ENCODE assay signal across 8 mouse cellular contexts in the genomic region with DNA sequence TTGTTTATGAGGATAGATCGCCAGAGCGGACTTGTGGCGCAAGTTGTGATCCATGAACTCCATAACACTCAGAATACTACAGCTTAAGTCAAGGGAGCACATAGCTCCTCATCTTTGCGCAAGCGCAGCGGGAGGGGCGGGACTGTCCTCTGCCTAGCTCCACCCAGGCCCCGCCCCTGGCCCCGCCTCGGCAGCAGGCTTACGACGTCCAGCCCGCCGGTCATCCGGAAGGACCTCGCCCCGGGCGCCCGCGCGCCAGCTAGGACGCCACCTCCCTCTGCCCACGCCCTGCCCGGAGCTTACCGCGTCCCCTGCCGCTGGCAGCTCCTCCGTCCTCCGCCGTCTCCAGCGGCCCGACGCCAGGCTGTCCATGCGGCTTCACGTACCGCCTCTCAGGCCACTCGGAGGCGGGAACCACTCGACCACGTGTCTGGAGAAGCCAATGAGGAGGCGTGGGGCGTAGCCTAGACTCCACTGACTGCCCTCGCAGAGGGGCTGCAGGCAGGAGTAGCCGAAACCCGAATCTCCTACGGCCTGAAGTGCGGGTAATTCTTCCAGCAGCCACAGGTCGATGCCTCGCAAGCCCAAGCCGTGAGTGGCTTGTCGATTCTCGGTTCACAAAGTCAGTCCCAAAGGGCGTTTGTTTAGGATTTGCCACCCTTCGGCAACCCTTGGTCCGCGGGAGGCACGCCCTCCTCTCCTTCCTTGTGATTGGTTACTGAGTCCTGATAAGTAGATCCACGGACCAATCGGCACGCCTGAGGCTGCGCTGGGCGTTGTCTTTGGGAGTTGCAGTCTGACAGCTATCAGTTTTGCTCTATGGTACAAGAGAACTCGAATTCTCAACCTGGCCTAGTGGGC. TPM values are rescaled to one million over a fixed set of nuclear protein-coding genes. Genes with fewer than 3 reads are reported as not detected.
A peak's percentile ranks its signal among the peaks of the same experiment; 100 is the strongest.
DNase-seq lines count a peak whose midpoint lies in the region; ATAC-seq and TF ChIP-seq lines count a peak whose summit lies in the region.

Gene 9430038I01Rik, minus strand, starts transcription at position 426 of the 861 bp plus-strand sequence.

- no peak for TF ChIP-seq POLR2A in ES-Bruce4 (IDR thresholded peaks at IDR 0.05; ENCODE audit: insufficient read depth, low read length)

- H3K9ac ChIP-seq in ES-Bruce4 (ENCODE audit: low read depth, poor library complexity, severe bottlenecking) = peak within 1 kb of the TSS; percentile 83
- peak within 1 kb of the TSS; percentile 68 for H3K9ac ChIP-seq in forebrain, embryonic 13.5 days
- peak within 1 kb of the TSS; percentile 80 for H3K9ac ChIP-seq in liver, postnatal 0 days (replicated peaks)
- H3K9ac ChIP-seq in neural tube, embryonic 14.5 days (replicated peaks; ENCODE audit: low read depth, low read length) = peak within 1 kb of the TSS; percentile 66

- H3K4me1 ChIP-seq in ES-Bruce4 (ENCODE audit: control insufficient read depth, insufficient read depth, low read length) = no peaks in the 10 kb centered on the region
- H3K4me1 ChIP-seq in forebrain, embryonic 13.5 days = peaks cover 7% of the 10 kb centered on the region
- peaks cover 21% of the 10 kb centered on the region for H3K4me1 ChIP-seq in liver, postnatal 0 days (ENCODE audit: insufficient read depth)
- H3K4me1 ChIP-seq in neural tube, embryonic 14.5 days (ENCODE audit: control insufficient read depth, insufficient read depth, low read length) = no peaks in the 10 kb centered on the region

- no peaks in the 10 kb centered on the region for H3K36me3 ChIP-seq in ES-Bruce4 (ENCODE audit: control insufficient read depth, insufficient read depth, low read length, poor library complexity, severe bottlenecking)
- H3K36me3 ChIP-seq in forebrain, embryonic 13.5 days (ENCODE audit: poor library complexity, severe bottlenecking) = no peaks in the 10 kb centered on the region
- H3K36me3 ChIP-seq in liver, postnatal 0 days (replicated peaks; ENCODE audit: insufficient read depth, low read length) = no peaks in the 10 kb centered on the region
- H3K36me3 ChIP-seq in neural tube, embryonic 14.5 days (ENCODE audit: control insufficient read depth, insufficient read depth, low read length) = no peaks in the 10 kb centered on the region

- H3K4me2 ChIP-seq in forebrain, embryonic 13.5 days = peak within 1 kb of the TSS; percentile 69
- H3K4me2 ChIP-seq in liver, postnatal 0 days (ENCODE audit: low read depth, low read length) = peak within 1 kb of the TSS; percentile 79
- H3K4me2 ChIP-seq in neural tube, embryonic 14.5 days (ENCODE audit: low read depth, low read length) = peak within 1 kb of the TSS; percentile 60

- no peak for TF ChIP-seq EP300 in ES-Bruce4 (IDR thresholded peaks at IDR 0.05; ENCODE audit: insufficient read depth, low read depth, low read length)
- TF ChIP-seq EP300 in liver, postnatal 0 days (IDR thresholded peaks at IDR 0.05; ENCODE audit: low read depth) = no peak

- peak within 1 kb of the TSS; percentile 20; the same call in 1 of the 2 replicates for H3K27ac ChIP-seq in ES-Bruce4 (ENCODE audit: insufficient read depth, low read length)
- peak within 1 kb of the TSS; percentile 79; the same call in 1 of the 2 replicates for H3K27ac ChIP-seq in forebrain, embryonic 13.5 days
- H3K27ac ChIP-seq in liver, postnatal 0 days (ENCODE audit: low read depth) = peak within 1 kb of the TSS; percentile 96
- peak within 1 kb of the TSS; percentile 87 for H3K27ac ChIP-seq in neural tube, embryonic 14.5 days (ENCODE audit: low read depth, low read length)

- no peak for TF ChIP-seq CTCF in ES-Bruce4 (IDR thresholded peaks at IDR 0.05; ENCODE audit: low read depth, low read length)
- TF ChIP-seq CTCF in liver, postnatal 0 days (IDR thresholded peaks at IDR 0.05; ENCODE audit: low read depth) = no peak

- peak; percentile 99 for ATAC-seq in cerebellum, adult (ENCODE audit: insufficient number of reproducible peaks, low FRiP score, low TSS enrichment)
- peak; percentile 99 for ATAC-seq in forebrain, embryonic 13.5 days
- peak; percentile 97 for ATAC-seq in liver, postnatal 0 days
- ATAC-seq in neural tube, embryonic 14.5 days (ENCODE audit: low read depth) = peak; percentile 100

- under 1% methylated on average over 63 of the region's 63 CpGs for WGBS in forebrain, embryonic 13.5 days
- under 1% methylated on average over 63 of the region's 63 CpGs for WGBS in large intestine, adult 2 months
- WGBS in liver, postnatal 0 days (ENCODE audit: insufficient replicate concordance) = under 1% methylated on average over 56 of the region's 63 CpGs
- WGBS in neural tube, embryonic 14.5 days = under 1% methylated on average over 61 of the region's 63 CpGs

- no peaks in the 10 kb centered on the region for H3K27me3 ChIP-seq in ES-Bruce4 (ENCODE audit: control insufficient read depth, insufficient read depth, low read length, poor library complexity, severe bottlenecking)
- H3K27me3 ChIP-seq in forebrain, embryonic 13.5 days = no peaks in the 10 kb centered on the region
- no peaks in the 10 kb centered on the region for H3K27me3 ChIP-seq in liver, postnatal 0 days (ENCODE audit: insufficient read depth, low read length)
- no peaks in the 10 kb centered on the region for H3K27me3 ChIP-seq in neural tube, embryonic 14.5 days (ENCODE audit: control insufficient read depth, insufficient read depth, low read length)

- H3K4me3 ChIP-seq in ES-Bruce4 (ENCODE audit: low read depth, low read length) = peak within 1 kb of the TSS; percentile 97
- H3K4me3 ChIP-seq in forebrain, embryonic 13.5 days = peak within 1 kb of the TSS; percentile 74
- peak within 1 kb of the TSS; percentile 59 for H3K4me3 ChIP-seq in liver, postnatal 0 days (ENCODE audit: low read depth, low read length)
- peak within 1 kb of the TSS; percentile 80 for H3K4me3 ChIP-seq in neural tube, embryonic 14.5 days (ENCODE audit: low read depth, low read length)

- intact Hi-C loops in heart, postnatal 10 days (cut with DNase I) = loop anchor here (1.0 kb wide), 1 partner anchor 28 kb away; no protein-coding TSS in a partner anchor

- peak; percentile 98 for DNase-seq in heart, postnatal 10 days
- peak; percentile 95 for DNase-seq in large intestine, adult 2 months (ENCODE audit: low read depth, low spot score)
- DNase-seq in liver, postnatal 0 days = peak; percentile 97
- peak; percentile 99 for DNase-seq in testis, postnatal 10 days (ENCODE audit: low spot score)

- no peaks in the 10 kb centered on the region for H3K9me3 ChIP-seq in ES-Bruce4 (replicated peaks; ENCODE audit: control insufficient read depth, insufficient read depth, low read length, poor library complexity, severe bottlenecking)
- H3K9me3 ChIP-seq in forebrain, embryonic 13.5 days (replicated peaks) = no peaks in the 10 kb centered on the region
- H3K9me3 ChIP-seq in liver, postnatal 0 days (ENCODE audit: low read length) = no peaks in the 10 kb centered on the region
- H3K9me3 ChIP-seq in neural tube, embryonic 14.5 days (ENCODE audit: control insufficient read depth, low read length) = no peaks in the 10 kb centered on the region

RNA-seq across cellular contexts. Expression of gene 9430038I01Rik, which starts in this region (rescaled TPM):
- polyA plus RNA-seq in ES-Bruce4 (2011; ENCODE audit: insufficient read depth, insufficient read length, low read depth, missing spikeins) = 11.8 and 11.9 TPM in 2 replicates
- 12.8 and 13.4 TPM in 2 replicates for polyA plus RNA-seq in forebrain, embryonic 13.5 days (2015; fragmentation: Nextera tagmentation; extraction: Ambion mirVana)
- total RNA-seq in heart, postnatal 10 days (2021) = 1 to 10 TPM; 8.6 to 9.2 TPM
- 12.8 and 22.0 TPM in 2 replicates for polyA plus RNA-seq in large intestine, adult 2 months (2012; rRNA removed)
- 14.8 and 16.0 TPM in 2 replicates for polyA plus RNA-seq in liver, postnatal 0 days (2015; fragmentation: Nextera tagmentation; extraction: Ambion mirVana)
- polyA plus RNA-seq in neural tube, embryonic 14.5 days (2014; fragmentation: Nextera tagmentation; extraction: Ambion mirVana) = 15.4 and 19.3 TPM in 2 replicates

Comparison
In these comparisons a context has a peak if more than half of its experiments do, and no peak if none do; other contexts are left out.
1. Peak in every context shown above with its lines: DNase-seq, ATAC-seq, H3K4me3 ChIP-seq and H3K27ac ChIP-seq.
2. H3K27ac ChIP-seq: peak in every context shown above with its lines; median percentile 96 in liver, postnatal 0 days; 87 in neural tube, embryonic 14.5 days; 79 in forebrain, embryonic 13.5 days; 20 in ES-Bruce4.